Mouse (Mus musculus) left cerebral cortex, adult 8-10 months (tissue): ENCODE data around the gene Zfp595. TPM values are rescaled to one million over a fixed set of nuclear protein-coding genes. Genes with fewer than 3 reads are reported as not detected.
"Not testable (repeated sequence)": the region's sequence is repeated elsewhere in the genome, so short reads cannot be mapped to it uniquely, and the experiment has no call there.

ENCODE experiments used
- DNase-seq, 2 experiments: peaks; one replicate each; pipeline ENCODE4 v3.0.0; 2022; ENCODE audit warnings: low spot score in 2 of 2
- total RNA-seq, 4 experiments: library from RNA; stranded (reverse); gene quantifications; 2 replicates each; pipeline ENCODE4 v1.2.4; 2022

The Zfp595 gene
- 1 to 10 TPM; 3.5 to 4.4 (median 3.9) TPM for total RNA-seq

- DNase-seq, result peak; percentile 63 to 76
These were observed at the start of gene Zfp595 for GRCm38 (mm10) chr13:67332019-67332724. Zfp595 (minus strand) TSS chr13:67332570.

- not testable (repeated sequence) for DNase-seq
These were observed 43.9 kb upstream of the Zfp595 start for GRCm38 (mm10) chr13:67376255-67376654.

GRCm38 (mm10) chr13:67375050-67375911, 42.9 kb upstream of the Zfp595 start, which contains the start of the genes Gm28041 and Zfp456:
Gm28041 (minus strand) TSS chr13:67375733.
Zfp456 (minus strand) TSS chr13:67375810.
- peak; percentile 12 to 39 for DNase-seq

GRCm38 (mm10) chr13:67360131-67360744, 27.9 kb upstream of the Zfp595 start, which contains the start of the genes Gm28044 and Zfp953:
Gm28044 (minus strand) TSS chr13:67360536.
Zfp953 (minus strand) TSS chr13:67360605.
- peak; percentile 76 to 83 for DNase-seq

- no peak for DNase-seq
These were observed 19.5 kb upstream of the Zfp595 start for GRCm38 (mm10) chr13:67351854-67352253.

- no peak for DNase-seq
These were observed 11.1 kb upstream of the Zfp595 start for GRCm38 (mm10) chr13:67343422-67343821.

- DNase-seq, result no peak
These were observed 507 bp upstream of the Zfp595 start for GRCm38 (mm10) chr13:67332877-67333276.

- no peak for DNase-seq
These were observed 25.7 kb downstream of the Zfp595 start for GRCm38 (mm10) chr13:67306718-67307117.

GRCm38 (mm10) chr13:67305822-67306672, 26.3 kb downstream of the Zfp595 start, which contains the start of gene Zfp457:
Zfp457 (minus strand) TSS chr13:67306485.
- DNase-seq, result peak; percentile 79 to 90

- peak; percentile 2 to 52 for DNase-seq
These were observed 54.1 kb downstream of the Zfp595 start, which contains the start of gene Zfp458 for GRCm38 (mm10) chr13:67278314-67278713. Zfp458 (minus strand) TSS chr13:67278466.

GRCm38 (mm10) chr13:67269383-67270065, 62.8 kb downstream of the Zfp595 start:
- DNase-seq, result not testable (repeated sequence)

- DNase-seq, result peak; percentile 54 to 76
These were observed 63.6 kb downstream of the Zfp595 start for GRCm38 (mm10) chr13:67268568-67269369.

Other genes starting within 250 kb of the Zfp595 start
- gene Zfp708, start 234.6 kb downstream of the Zfp595 start, total RNA-seq, result 1 to 10 TPM in 3 of 4 experiments, under 1 TPM in 1; 0.87 to 2.7 (median 2.1) TPM
- gene Gm28557, start 224.0 kb downstream of the Zfp595 start, total RNA-seq, result 1 to 10 TPM; 2.6 to 4.6 (median 3.1) TPM
- gene Rslcan18, start 216.3 kb downstream of the Zfp595 start, total RNA-seq, result under 1 TPM in 3 of 4 experiments, not detected in 1; 0.33 to 0.58 (median 0.39) TPM
- gene Zfp759, start 210.9 kb downstream of the Zfp595 start, total RNA-seq, result 10 to 100 TPM in 3 of 4 experiments, 1 to 10 TPM in 1; 9.4 to 12.5 (median 10.9) TPM
- 10 to 100 TPM in 1 of 4 experiments, 1 to 10 TPM in 3; 4.1 to 10.3 (median 6.1) TPM for gene Rsl1, start 159.4 kb downstream of the Zfp595 start, total RNA-seq
- 1 to 10 TPM; 2.6 to 4.2 (median 3.2) TPM for gene Zfp455, start 138.1 kb downstream of the Zfp595 start, total RNA-seq
- gene Zfp458, start 54.1 kb downstream of the Zfp595 start, total RNA-seq, result 10 to 100 TPM; 20.2 to 26.6 (median 22.9) TPM
- 1 to 10 TPM; 4.5 to 7.8 (median 6.2) TPM for gene Zfp457, start 26.1 kb downstream of the Zfp595 start, total RNA-seq
- 1 to 10 TPM in 3 of 4 experiments, not detected in 1; 1.6 to 2.3 (median 1.8) TPM for gene Gm28044, start 28.0 kb upstream of the Zfp595 start, total RNA-seq
- gene Zfp953, start 28.0 kb upstream of the Zfp595 start, total RNA-seq, result 1 to 10 TPM in 3 of 4 experiments, under 1 TPM in 1; 0.98 to 1.5 (median 1.2) TPM
- gene Gm28041, start 43.2 kb upstream of the Zfp595 start, total RNA-seq, result under 1 TPM in 1 of 4 experiments, not detected in 3; 0.70 TPM
- gene Zfp456, start 43.2 kb upstream of the Zfp595 start, total RNA-seq, result 1 to 10 TPM in 2 of 4 experiments, under 1 TPM in 2; 0.77 to 1.2 (median 0.92) TPM
- 1 to 10 TPM; 1.8 to 4.4 (median 3.7) TPM for gene Zfp429, start 67.2 kb upstream of the Zfp595 start, total RNA-seq
- 1 to 10 TPM; 2.5 to 8.2 (median 4.0) TPM for gene Zfp459, start 88.8 kb upstream of the Zfp595 start, total RNA-seq
- 10 to 100 TPM; 11.8 to 15.0 (median 14.3) TPM for gene Zfp874a, start 119.1 kb upstream of the Zfp595 start, total RNA-seq
- gene Zfp874b, start 151.7 kb upstream of the Zfp595 start, total RNA-seq, result 10 to 100 TPM; 15.7 to 20.1 (median 17.9) TPM
- 10 to 100 TPM in 1 of 4 experiments, 1 to 10 TPM in 3; 6.6 to 11.3 (median 8.4) TPM for gene Zfp58, start 168.0 kb upstream of the Zfp595 start, total RNA-seq
- 1 to 10 TPM in 1 of 4 experiments, under 1 TPM in 1, not detected in 2; 0.83 to 1.3 TPM for gene Gm26965, start 193.6 kb upstream of the Zfp595 start, total RNA-seq
- 10 to 100 TPM; 21.2 to 24.7 (median 21.6) TPM for gene Zfp87, start 193.6 kb upstream of the Zfp595 start, total RNA-seq
- gene Zfp748, start 221.3 kb upstream of the Zfp595 start, total RNA-seq, result 10 to 100 TPM in 2 of 4 experiments, 1 to 10 TPM in 2; 9.5 to 12.2 (median 10.8) TPM